Mouse (Mus musculus) embryonic fibroblast, embryonic 13.5 days (primary cell): ENCODE data around the gene Tmem117.

Source experiments
- CTCF ChIP-seq: IDR thresholded peaks from 2 replicates; pipeline ENCODE4 v1.5.1; 2011; ENCODE audit warnings: mild to moderate bottlenecking, control low read depth, low read length, moderate library complexity, borderline replicate concordance; ENCODE audit not compliant: insufficient read depth
- POLR2A ChIP-seq: IDR thresholded peaks from 2 replicates; pipeline ENCODE4 v1.6.1; 2011; ENCODE audit warnings: low read depth, mild to moderate bottlenecking, control low read depth, low read length, moderate library complexity

GRCm38 (mm10) chr15:94814213-94815100 is 185.4 kb downstream of the Tmem117 start:
- TF ChIP-seq CTCF (no peak), POLR2A (no peak)
